Mouse (Mus musculus) stomach, postnatal 0 days (tissue): ENCODE data around the gene Fkbp1a. TPM values are rescaled to one million over a fixed set of nuclear protein-coding genes. Genes with fewer than 3 reads are reported as not detected.

Experiments used
- ATAC-seq: fragments of 200-750 bp; cut with Nextera tagmentation; 2 replicates; pipeline ENCODE4 v1.8.0; 2017; ENCODE audit not compliant: low FRiP score, low TSS enrichment
- DNase-seq: peaks from one replicate; pipeline ENCODE4 v3.0.0-alpha.2; 2016; ENCODE audit warnings: low spot score
- H3K27ac ChIP-seq: fragments of 300-500 bp; sonication (generic); replicated peaks from 2 replicates; pipeline ENCODE4 v1.5.1; 2014; ENCODE audit warnings: mild to moderate bottlenecking, control low read depth
- H3K27me3 ChIP-seq: fragments of 300-500 bp; sonication (generic); 2 replicates; pipeline ENCODE4 v1.6.1; 2014; ENCODE audit warnings: low read length; ENCODE audit not compliant: control insufficient read depth, insufficient read depth
- H3K36me3 ChIP-seq: fragments of 300-500 bp; sonication (generic); 2 replicates; pipeline ENCODE4 v1.6.1; 2014; ENCODE audit warnings: low read length, mixed read lengths; ENCODE audit not compliant: control insufficient read depth, insufficient read depth
- H3K4me1 ChIP-seq: fragments of 300-500 bp; sonication (generic); replicated peaks from 2 replicates; pipeline ENCODE4 v1.6.1; 2014; ENCODE audit warnings: antibody characterized with exemption; ENCODE audit not compliant: control insufficient read depth, insufficient read depth
- H3K4me2 ChIP-seq: fragments of 300-500 bp; sonication (generic); replicated peaks from 2 replicates; pipeline ENCODE4 v1.6.1; 2014; ENCODE audit warnings: low read depth, mild to moderate bottlenecking, control low read depth, moderate library complexity
- H3K4me3 ChIP-seq: fragments of 300-500 bp; sonication (generic); 2 replicates; pipeline ENCODE4 v1.5.1; 2014; ENCODE audit warnings: low read depth, low read length, control low read depth
- H3K9ac ChIP-seq: fragments of 300-500 bp; sonication (generic); 2 replicates; pipeline ENCODE4 v1.6.1; 2014; ENCODE audit warnings: mild to moderate bottlenecking, low read length, control low read depth, mixed read lengths
- H3K9me3 ChIP-seq: fragments of 300-500 bp; sonication (generic); 2 replicates; pipeline ENCODE4 v1.6.1; 2016; ENCODE audit warnings: low read length; ENCODE audit not compliant: control insufficient read depth
- CTCF ChIP-seq: IDR thresholded peaks from 2 replicates; pipeline ENCODE4 v1.5.1; 2016; ENCODE audit warnings: antibody characterized with exemption, low read depth, mild to moderate bottlenecking, moderate library complexity
- EP300 ChIP-seq: optimal IDR thresholded peaks from 2 replicates; pipeline ENCODE3; 2016; ENCODE audit warnings: antibody characterized with exemption
- WGBS: fragments of 180-500 bp; shearing (Covaris S2); extraction: QIAGEN DNeasy Blood & Tissue Kit; methylation state at CpG from one replicate; pipeline ENCODE4 v1.1.7; 2014; 5-methylcytosine and 5-hydroxymethylcytosine counted together
- polyA plus RNA-seq: library from polyadenylated mRNA; unstranded; fragments of >200 nt; fragmentation: Nextera tagmentation; extraction: Ambion mirVana; gene quantifications from 2 replicates; pipeline ENCODE4 v1.2.1, GENCODE M21; 2015

Gene Fkbp1a
- polyA plus RNA-seq, 1 experiment from 2014 or later, result 360 TPM

DNA sequence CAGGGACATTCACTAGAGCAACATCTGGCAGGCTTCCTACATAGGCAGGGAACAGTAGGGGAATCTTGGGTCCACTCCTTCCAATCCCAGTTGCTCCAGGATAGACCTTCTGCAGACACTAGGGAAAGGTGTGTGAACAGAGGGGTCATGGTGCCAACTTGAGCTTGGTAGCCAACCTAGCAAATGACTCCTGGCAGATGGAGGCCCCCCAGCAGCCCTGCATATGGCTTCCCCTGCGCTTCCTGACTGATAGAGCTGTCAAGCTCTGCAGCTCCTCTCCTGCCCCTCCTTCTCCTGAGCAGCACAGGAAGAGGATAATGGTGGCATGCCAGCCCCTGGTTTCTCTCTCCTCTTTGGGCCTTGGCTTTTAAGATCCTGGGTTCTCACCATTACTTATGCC, 66.2 kb downstream of the Fkbp1a start:
- H3K27ac ChIP-seq, result no peak overlapping the region
- ATAC-seq (no peak), DNase-seq (no peak)
- no peak overlapping the region for H3K9ac ChIP-seq
- WGBS, result 76% methylated on average over 1 of the region's 1 CpGs
- no peak for TF ChIP-seq CTCF
- TF ChIP-seq EP300, result no peak
- no peaks in the 10 kb centered on the region for H3K27me3 ChIP-seq
- H3K4me2 ChIP-seq, result no peak overlapping the region
- H3K9me3 ChIP-seq, result no peaks in the 10 kb centered on the region
- no peaks in the 10 kb centered on the region for H3K36me3 ChIP-seq
- no peaks in the 10 kb centered on the region for H3K4me1 ChIP-seq
- no peak overlapping the region for H3K4me3 ChIP-seq

DNA sequence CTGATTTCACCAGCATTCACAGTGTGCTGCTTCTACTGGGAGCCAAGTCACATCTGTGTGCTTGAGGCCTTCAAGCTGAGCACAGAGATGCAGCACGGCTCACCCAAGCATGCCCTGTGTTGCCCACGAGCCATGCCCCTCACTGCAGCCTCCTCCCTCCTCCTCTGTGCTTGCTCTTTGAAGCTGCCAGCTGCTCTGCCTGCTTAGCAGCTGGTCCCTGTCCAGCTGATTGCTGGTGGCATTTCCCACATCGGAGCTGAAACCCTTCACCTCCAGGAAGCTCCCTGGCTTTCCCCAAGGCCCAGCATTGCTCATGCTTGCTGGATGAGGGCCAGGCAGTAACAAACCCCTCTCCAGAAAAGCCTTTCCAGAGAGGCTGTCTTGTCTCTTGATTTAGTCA, 67.7 kb downstream of the Fkbp1a start:
- no peak overlapping the region for H3K27ac ChIP-seq
- no peaks in the 10 kb centered on the region for H3K36me3 ChIP-seq
- no peaks in the 10 kb centered on the region for H3K27me3 ChIP-seq
- no peak overlapping the region for H3K4me2 ChIP-seq
- 37% methylated on average over 3 of the region's 3 CpGs for WGBS
- H3K9ac ChIP-seq, result no peak overlapping the region
- TF ChIP-seq EP300 (no peak), CTCF (no peak)
- ATAC-seq (no peak), DNase-seq (no peak)
- H3K4me1 ChIP-seq, result no peaks in the 10 kb centered on the region
- H3K9me3 ChIP-seq, result no peaks in the 10 kb centered on the region
- no peak overlapping the region for H3K4me3 ChIP-seq

Other genes starting within 250 kb of the Fkbp1a start
- not detected in 2 replicates for gene 4921509C19Rik, start 66.3 kb upstream of the Fkbp1a start, polyA plus RNA-seq
- gene Nsfl1c, start 48.3 kb upstream of the Fkbp1a start, polyA plus RNA-seq, result 118 and 120 TPM in 2 replicates
- gene Sdcbp2, start 30.1 kb downstream of the Fkbp1a start, polyA plus RNA-seq, result 156 and 169 TPM in 2 replicates
- gene Snph, start 90.1 kb downstream of the Fkbp1a start, polyA plus RNA-seq, result 0.50 and 0.52 TPM in 2 replicates
- gene Rad21l, start 126.0 kb downstream of the Fkbp1a start, polyA plus RNA-seq, result not detected in 2 replicates
- gene Tmem74b, start 159.5 kb downstream of the Fkbp1a start, polyA plus RNA-seq, result 0.40 and 0.62 TPM in 2 replicates
- gene Psmf1, start 201.7 kb downstream of the Fkbp1a start, polyA plus RNA-seq, result 31.8 and 35.2 TPM in 2 replicates